Comparison of ENCODE assay signal across 26 mouse cellular contexts in genomic region chr4:59536281-59536680, GRCm38 (mm10). TPM values are rescaled to one million over a fixed set of nuclear protein-coding genes. Genes with fewer than 3 reads are reported as not detected.
DNase-seq lines count a peak whose midpoint lies in the region; ATAC-seq and TF ChIP-seq lines count a peak whose summit lies in the region.
"Had no signal": no experiment of that assay in that cellular context is flagged by ENCODE, and none has a peak within 500 bp of the region (broad histone marks: within the 10 kb centered on the region; RNA-seq: fewer than 3 reads in every experiment).

No protein-coding gene starts in this region.

- no peak for TF ChIP-seq CTCF in MEL (IDR thresholded peaks at IDR 0.05 in 2 of 3, conservative IDR thresholded peaks at IDR 0.05 in 1 of 3; ENCODE audit: control insufficient read depth in 1 of 3, insufficient read depth in 1 of 3, low read depth in 2 of 3, low read length in 3 of 3, poor library complexity in 1 of 3, severe bottlenecking in 1 of 3)
- TF ChIP-seq CTCF in lung, adult 2 months (IDR thresholded peaks at IDR 0.05; ENCODE audit: insufficient read depth, low read length): no peak

- WGBS in liver, embryonic 13.5 days (ENCODE audit: insufficient replicate concordance): 77% methylated on average over 1 of the region's 1 CpGs
- WGBS in liver, embryonic 15.5 days (ENCODE audit: insufficient replicate concordance): 90% methylated on average over 1 of the region's 1 CpGs
- 77% methylated on average over 1 of the region's 1 CpGs for WGBS in lung, adult 2 months
- 95% methylated on average over 1 of the region's 1 CpGs for WGBS in hindbrain, embryonic 16.5 days

- 0 out of 2 replicates have a peak overlapping the region, but pooled peaks have one; percentile 11 for H3K4me2 ChIP-seq in liver, embryonic 13.5 days
- H3K4me2 ChIP-seq in liver, embryonic 15.5 days: no peak overlapping the region
- H3K4me2 ChIP-seq in hindbrain, embryonic 16.5 days (ENCODE audit: low read length): no peak overlapping the region
- H3K4me2 ChIP-seq: embryonic facial prominence, embryonic 13.5 days; forebrain, embryonic 12.5 days; forebrain, embryonic 15.5 days; heart, embryonic 11.5 days; hindbrain, embryonic 12.5 days; hindbrain, embryonic 15.5 days; intestine, embryonic 15.5 days had no signal

- no peak overlapping the region for H3K4me3 ChIP-seq in liver, embryonic 13.5 days (replicated peaks)
- H3K4me3 ChIP-seq in MEL (ENCODE audit: control insufficient read depth in 1 of 2, insufficient read depth in 1 of 2, low read depth in 2 of 2, low read length in 2 of 2): no peak overlapping the region
- H3K4me3 ChIP-seq in liver, embryonic 15.5 days (replicated peaks): no peak overlapping the region
- H3K4me3 ChIP-seq in lung, adult 2 months (replicated peaks; ENCODE audit: extremely low read depth, low read depth, low read length): no peak overlapping the region
- H3K4me3 ChIP-seq in hindbrain, embryonic 16.5 days (ENCODE audit: low read length): no peak overlapping the region
- H3K4me3 ChIP-seq: embryonic facial prominence, embryonic 10.5 days; embryonic facial prominence, embryonic 13.5 days; erythroblast, embryonic 14.5 days; forebrain, embryonic 12.5 days; forebrain, embryonic 15.5 days; hindbrain, embryonic 12.5 days; hindbrain, embryonic 15.5 days; intestine, embryonic 15.5 days had no signal

- no peak for TF ChIP-seq EP300 in MEL (IDR thresholded peaks at IDR 0.05; ENCODE audit: low read depth in 1 of 2, low read length in 2 of 2)

- no peak for DNase-seq in liver, embryonic 13.5 days
- DNase-seq in liver (no peak), MEL (ENCODE audit: low read depth, low spot score) (no peak)
- DNase-seq in lung, adult 2 months: no peak
- DNase-seq: adrenal gland, adult 8-10 months; adrenal gland, postnatal 25 days; B cell, adult 2 months; cerebellum, adult 11-12 months; cerebellum, adult 8-10 months; cerebellum, postnatal 10 days; cerebellum, postnatal 36 days; embryo, embryonic 11 days; gastrocnemius, postnatal 14 days; heart, adult 11 months had no signal

- peaks cover 88% of the 10 kb centered on the region for H3K4me1 ChIP-seq in liver, embryonic 13.5 days (replicated peaks)
- H3K4me1 ChIP-seq in MEL (ENCODE audit: control insufficient read depth in 1 of 2, insufficient read depth in 2 of 2, low read length in 2 of 2): peaks cover 20 to 44% of the 10 kb centered on the region in 2 experiments
- H3K4me1 ChIP-seq in liver, embryonic 15.5 days (replicated peaks): peaks cover 86% of the 10 kb centered on the region
- H3K4me1 ChIP-seq in lung, adult 2 months (ENCODE audit: control insufficient read depth, insufficient read depth, low read length): peaks cover 3% of the 10 kb centered on the region
- no peaks in the 10 kb centered on the region for H3K4me1 ChIP-seq in hindbrain, embryonic 16.5 days (ENCODE audit: control insufficient read depth, insufficient read depth, low read depth, low read length)
- H3K4me1 ChIP-seq: embryonic facial prominence, embryonic 10.5 days; embryonic facial prominence, embryonic 13.5 days; forebrain, embryonic 12.5 days; forebrain, embryonic 15.5 days; hindbrain, embryonic 12.5 days; hindbrain, embryonic 15.5 days; intestine, embryonic 15.5 days had no signal

- H3K36me3 ChIP-seq in liver, embryonic 13.5 days: 0 out of 2 replicates have a peak, but pooled peaks cover 2% of the 10 kb centered on the region
- peaks cover 0 to 63% of the 10 kb centered on the region in 2 experiments; a peak in 3 of 4 replicates for H3K36me3 ChIP-seq in MEL (ENCODE audit: control insufficient read depth in 1 of 2, insufficient read depth in 2 of 2, low read length in 2 of 2)
- H3K36me3 ChIP-seq in liver, embryonic 15.5 days (replicated peaks): peaks cover 10% of the 10 kb centered on the region; the same call in 1 of the 2 replicates
- no peaks in the 10 kb centered on the region for H3K36me3 ChIP-seq in hindbrain, embryonic 16.5 days (ENCODE audit: control insufficient read depth, insufficient read depth, low read length)
- H3K36me3 ChIP-seq: embryonic facial prominence, embryonic 10.5 days; embryonic facial prominence, embryonic 13.5 days; forebrain, embryonic 12.5 days; forebrain, embryonic 15.5 days; hindbrain, embryonic 12.5 days; hindbrain, embryonic 15.5 days; intestine, embryonic 15.5 days had no signal

- no peaks in the 10 kb centered on the region for H3K27me3 ChIP-seq in liver, embryonic 13.5 days
- no peaks in the 10 kb centered on the region for H3K27me3 ChIP-seq in MEL (ENCODE audit: control insufficient read depth in 1 of 2, insufficient read depth in 2 of 2, low read length in 2 of 2)
- H3K27me3 ChIP-seq in liver, embryonic 15.5 days: no peaks in the 10 kb centered on the region
- no peaks in the 10 kb centered on the region for H3K27me3 ChIP-seq in hindbrain, embryonic 16.5 days (replicated peaks; ENCODE audit: control insufficient read depth, insufficient read depth, low read length)
- H3K27me3 ChIP-seq: CH12.LX; embryonic facial prominence, embryonic 13.5 days; forebrain, embryonic 12.5 days; forebrain, embryonic 15.5 days; hindbrain, embryonic 12.5 days; hindbrain, embryonic 15.5 days; intestine, embryonic 15.5 days had no signal

- no peak for TF ChIP-seq POLR2A in MEL (IDR thresholded peaks at IDR 0.05; ENCODE audit: control insufficient read depth in 1 of 2, insufficient read depth in 1 of 2, low read depth in 1 of 2, low read length in 2 of 2, poor library complexity in 1 of 2)
- no peak for TF ChIP-seq POLR2A in lung, adult 2 months (IDR thresholded peaks at IDR 0.05; ENCODE audit: borderline replicate concordance, extremely low read depth, low read depth, low read length)

- peak overlapping the region; percentile 58 for H3K27ac ChIP-seq in liver, embryonic 13.5 days
- H3K27ac ChIP-seq in MEL (ENCODE audit: control insufficient read depth, low read depth, low read length): peak overlapping the region; percentile 30; the same call in 1 of the 2 replicates
- peak overlapping the region; percentile 3; the same call in 1 of the 2 replicates for H3K27ac ChIP-seq in liver, embryonic 15.5 days (replicated peaks)
- no peak overlapping the region for H3K27ac ChIP-seq in hindbrain, embryonic 16.5 days (ENCODE audit: low read depth, low read length)
- H3K27ac ChIP-seq: embryonic facial prominence, embryonic 10.5 days; embryonic facial prominence, embryonic 13.5 days; forebrain, embryonic 12.5 days; forebrain, embryonic 15.5 days; hindbrain, embryonic 12.5 days; hindbrain, embryonic 15.5 days; intestine, embryonic 15.5 days had no signal

- no peak for TF ChIP-seq RAD21 in MEL (IDR thresholded peaks at IDR 0.05; ENCODE audit: low read depth, low read length)

- no peaks in the 10 kb centered on the region for H3K9me3 ChIP-seq in liver, embryonic 13.5 days (replicated peaks)
- H3K9me3 ChIP-seq in MEL (replicated peaks; ENCODE audit: insufficient read depth, low read length): no peaks in the 10 kb centered on the region
- H3K9me3 ChIP-seq in liver, embryonic 15.5 days (replicated peaks): no peaks in the 10 kb centered on the region
- H3K9me3 ChIP-seq in hindbrain, embryonic 16.5 days (ENCODE audit: control insufficient read depth, low read length): no peaks in the 10 kb centered on the region
- H3K9me3 ChIP-seq: embryonic facial prominence, embryonic 10.5 days; embryonic facial prominence, embryonic 13.5 days; forebrain, embryonic 12.5 days; forebrain, embryonic 15.5 days; hindbrain, embryonic 12.5 days; hindbrain, embryonic 15.5 days; intestine, embryonic 15.5 days had no signal

- ATAC-seq in liver, embryonic 13.5 days (ENCODE audit: low read depth): no peak
- ATAC-seq in liver, embryonic 15.5 days (ENCODE audit: insufficient read depth): no peak
- no peak for ATAC-seq in hindbrain, embryonic 16.5 days
- ATAC-seq: forebrain, embryonic 15.5 days; intestine, embryonic 15.5 days had no signal

- H3K79me2 ChIP-seq in MEL (ENCODE audit: control insufficient read depth, insufficient read depth, low read length, poor library complexity): peaks cover 59% of the 10 kb centered on the region

- 0 out of 2 replicates have a peak overlapping the region, but pooled peaks have one; percentile 19 for H3K9ac ChIP-seq in liver, embryonic 13.5 days
- no peak overlapping the region for H3K9ac ChIP-seq in MEL (ENCODE audit: control insufficient read depth, low read depth, low read length, poor library complexity, severe bottlenecking)
- H3K9ac ChIP-seq in liver, embryonic 15.5 days: no peak overlapping the region
- no peak overlapping the region for H3K9ac ChIP-seq in hindbrain, embryonic 16.5 days (ENCODE audit: low read depth, low read length)
- H3K9ac ChIP-seq: embryonic facial prominence, embryonic 13.5 days; forebrain, embryonic 12.5 days; forebrain, embryonic 15.5 days; hindbrain, embryonic 12.5 days; hindbrain, embryonic 15.5 days; intestine, embryonic 15.5 days had no signal

TF ChIP-seq in MEL, 35 proteins besides CTCF, POLR2A, EP300 and RAD21 (continues in another document):
- TF ChIP-seq CHD1 (IDR thresholded peaks at IDR 0.05; ENCODE audit: low read depth, low read length) (no peak), E2F4 (IDR thresholded peaks at IDR 0.05; ENCODE audit: borderline replicate concordance, low read depth, low read length) (no peak), USF1 (IDR thresholded peaks at IDR 0.05; ENCODE audit: low read depth, low read length) (no peak), KAT2A (conservative IDR thresholded peaks at IDR 0.05; ENCODE audit: low read depth, low read length) (no peak), SIN3A (IDR thresholded peaks at IDR 0.05; ENCODE audit: low read length) (no peak), ZMIZ1 (IDR thresholded peaks at IDR 0.05; ENCODE audit: low read depth, low read length) (no peak), GATA1 (IDR thresholded peaks at IDR 0.05; ENCODE audit: low read depth, low read length) (no peak)

RNA-seq across cellular contexts. Expression of gene Ptbp3, which starts 12.9 kb away (rescaled TPM):
- polyA plus RNA-seq in liver, embryonic 13.5 days (2015; fragmentation: Nextera tagmentation; extraction: Ambion mirVana): 44.2 and 60.6 TPM in 2 replicates
- 78.8 and 90.0 TPM in 2 replicates for total RNA-seq in MEL (2012; rRNA removed)
- polyA plus RNA-seq in MEL (2012; ENCODE audit: insufficient read depth in 1 of 2, insufficient read length in 2 of 2, low read depth in 1 of 2, low replicate concordance in 2 of 2, missing spikeins in 1 of 2): 100 to 1,000 TPM; 121 to 315 TPM
- 50.5 and 60.6 TPM in 2 replicates for polyA plus RNA-seq in liver, embryonic 15.5 days (2015; fragmentation: Nextera tagmentation; extraction: Ambion mirVana)
- 30.3 and 40.5 TPM in 2 replicates for polyA plus RNA-seq in lung, adult 2 months (2012; rRNA removed)
- 14.5 and 19.7 TPM in 2 replicates for polyA plus RNA-seq in hindbrain, embryonic 16.5 days (2015; fragmentation: Nextera tagmentation; extraction: Ambion mirVana)

RNA-seq across cellular contexts. Expression of gene Hsdl2, which starts 45.1 kb away (rescaled TPM):
- polyA plus RNA-seq in liver, embryonic 13.5 days (2015; fragmentation: Nextera tagmentation; extraction: Ambion mirVana): 18.2 and 23.8 TPM in 2 replicates
- total RNA-seq in MEL (2012; rRNA removed): 8.4 and 10.6 TPM in 2 replicates
- polyA plus RNA-seq in MEL (2012; ENCODE audit: insufficient read depth in 1 of 2, insufficient read length in 2 of 2, low read depth in 1 of 2, low replicate concordance in 2 of 2, missing spikeins in 1 of 2): 10 to 100 TPM in 1 of 2 experiments, not detected in 1; 15.0 TPM
- 19.2 and 19.6 TPM in 2 replicates for polyA plus RNA-seq in liver, embryonic 15.5 days (2015; fragmentation: Nextera tagmentation; extraction: Ambion mirVana)
- polyA plus RNA-seq in lung, adult 2 months (2012; rRNA removed): 7.5 and 16.1 TPM in 2 replicates
- polyA plus RNA-seq in hindbrain, embryonic 16.5 days (2015; fragmentation: Nextera tagmentation; extraction: Ambion mirVana): 45.6 and 50.5 TPM in 2 replicates
